Mouse (Mus musculus) heart, postnatal 25 days (tissue): ENCODE measurements around the gene Map2k1. TPM values are rescaled to one million over a fixed set of nuclear protein-coding genes. Genes with fewer than 3 reads are reported as not detected.

Experiments
- DNase-seq: peaks from one replicate; pipeline ENCODE4 v3.0.0; 2022; ENCODE audit warnings: low spot score
- intact Hi-C: fragments of 180-260 bp; cut with DNase I; formaldehyde crosslinking; loops from one replicate; pipeline ENCODE4 v1.15.1; 2025
- total RNA-seq, 2 experiments: library from RNA; stranded (reverse); gene quantifications; 2 replicates each; pipeline ENCODE4 v1.2.3; 2021

Gene Map2k1
- total RNA-seq, 2 experiments from 2014 or later: 49.6 to 55.2 TPM

DNA sequence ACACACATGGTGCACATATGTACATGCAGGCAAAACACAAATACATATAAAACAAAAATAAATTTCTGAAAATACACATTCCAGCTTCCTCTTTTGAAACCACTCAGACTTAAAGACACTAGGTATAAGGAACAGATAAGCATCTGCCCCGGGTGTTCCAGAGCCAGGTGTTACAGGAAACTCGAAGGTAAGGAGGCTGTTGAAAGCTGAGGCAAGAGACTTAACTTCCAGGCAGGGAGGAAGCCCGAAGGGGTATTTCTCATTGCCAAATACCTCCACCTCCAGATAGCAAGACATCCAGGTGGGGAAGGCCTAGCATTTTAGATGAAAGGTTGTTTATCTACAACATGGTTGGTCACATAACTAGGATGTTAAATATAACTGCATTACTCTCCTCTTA is 2.0 kb upstream of the Map2k1 start:
- intact Hi-C loops: no loop called here
- DNase-seq: no peak

- intact Hi-C loops: loop anchor here (1.0 to 2.0 kb wide), 2 partner anchors 22 to 73 kb away; partner anchors contain the start of gene Snapc5
- DNase-seq: peak; percentile 11
Measured at GRCm38 (mm10) chr9:64252591-64253020, 825 bp downstream of the Map2k1 start.

DNA sequence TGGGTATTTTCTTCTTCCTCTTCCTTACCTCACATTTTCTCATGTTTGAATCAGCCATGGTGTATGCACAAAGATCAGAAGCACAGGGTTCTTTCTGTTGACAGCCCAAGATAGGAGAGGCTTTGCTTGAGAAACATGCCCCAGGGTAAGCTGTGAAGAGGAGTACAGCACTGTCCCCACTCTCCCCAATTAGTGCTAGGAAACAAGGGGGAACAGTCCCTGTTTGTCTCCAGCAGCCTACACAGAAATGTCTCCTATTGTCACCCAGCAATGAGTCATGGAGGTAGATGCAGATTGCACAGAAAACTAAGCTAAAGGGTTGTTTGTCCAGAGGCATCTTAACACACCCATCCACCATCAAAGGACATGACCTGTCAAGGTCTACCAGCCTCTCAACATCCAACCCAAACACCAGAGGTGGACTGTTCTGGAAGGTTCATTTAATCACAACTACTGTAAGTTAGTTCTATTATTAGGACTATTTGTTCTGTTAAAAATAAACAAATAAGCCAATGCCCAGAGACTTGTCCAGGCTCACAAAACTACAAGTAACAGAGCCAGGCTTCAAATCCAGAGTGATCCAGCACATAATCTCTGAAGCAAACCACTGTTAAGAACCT is 3.2 kb downstream of the Map2k1 start:
- intact Hi-C loops: no loop called here
- DNase-seq: no peak

GRCm38 (mm10) chr9:64249371-64249770 is 4.1 kb downstream of the Map2k1 start:
- intact Hi-C loops: no loop called here
- DNase-seq: no peak

- intact Hi-C loops: no loop called here
- DNase-seq: no peak
Measured at GRCm38 (mm10) chr9:64242381-64242831, 11.0 kb downstream of the Map2k1 start.

DNA sequence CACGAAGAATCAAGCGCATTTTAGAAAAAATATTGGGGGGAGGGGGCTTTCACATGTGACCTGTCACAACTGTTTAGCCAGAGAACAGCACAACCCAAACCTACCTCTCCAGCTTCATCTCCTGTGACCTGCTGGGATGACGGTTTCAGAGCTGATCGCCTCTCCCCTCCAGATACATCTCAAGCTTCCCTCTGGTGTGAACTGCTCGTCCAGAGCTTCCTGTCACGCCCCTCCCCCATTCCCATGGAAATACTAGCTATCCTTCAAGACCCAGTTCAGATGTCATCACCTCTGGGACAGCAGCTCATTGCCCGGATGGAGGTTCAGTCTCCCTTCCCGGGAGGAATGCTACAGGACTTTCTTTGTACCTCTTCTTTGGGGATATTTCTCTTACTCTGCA is 12.8 kb downstream of the Map2k1 start:
- DNase-seq: no peak
- intact Hi-C loops: no loop called here

GRCm38 (mm10) chr9:64240116-64240515 is 13.3 kb downstream of the Map2k1 start:
- no peak for DNase-seq
- intact Hi-C loops: no loop called here

- intact Hi-C loops: no loop called here
- DNase-seq: no peak
Measured at GRCm38 (mm10) chr9:64236056-64236455, 17.4 kb downstream of the Map2k1 start.

GRCm38 (mm10) chr9:64234768-64235435 is 18.5 kb downstream of the Map2k1 start, which contains the start of gene Uchl4:
Gene Uchl4, plus strand, starts transcription at chr9:64235201.
- intact Hi-C loops: no loop called here
- DNase-seq: no peak

- intact Hi-C loops: no loop called here
- no peak for DNase-seq
Measured at GRCm38 (mm10) chr9:64233656-64234055, 19.8 kb downstream of the Map2k1 start.

- intact Hi-C loops: no loop called here
- DNase-seq: peak; percentile 12
Measured at GRCm38 (mm10) chr9:64232257-64232957, 21.0 kb downstream of the Map2k1 start.

DNA sequence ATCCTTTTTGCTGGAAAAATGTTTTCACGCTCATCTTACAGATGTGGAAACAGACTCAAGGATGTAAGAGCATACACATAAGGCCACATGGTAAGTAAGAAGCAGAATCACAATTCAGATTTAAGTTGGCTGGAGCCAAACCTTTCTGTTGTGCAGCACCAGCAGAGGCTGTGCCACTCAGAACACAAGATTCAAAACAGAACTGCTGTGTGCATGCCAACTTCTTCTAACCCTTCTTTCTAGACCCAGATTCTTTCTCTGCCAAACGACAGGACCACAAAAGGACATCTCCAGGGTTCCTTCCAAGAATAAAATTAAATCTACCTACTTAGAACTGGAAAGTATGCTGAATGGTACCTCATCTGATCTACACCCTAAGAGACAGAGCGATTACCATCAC is 21.8 kb downstream of the Map2k1 start:
- no peak for DNase-seq
- intact Hi-C loops: loop anchor here (2.0 kb wide), 1 partner anchor 21 kb away; the partner anchor contains the start of gene Map2k1

DNA sequence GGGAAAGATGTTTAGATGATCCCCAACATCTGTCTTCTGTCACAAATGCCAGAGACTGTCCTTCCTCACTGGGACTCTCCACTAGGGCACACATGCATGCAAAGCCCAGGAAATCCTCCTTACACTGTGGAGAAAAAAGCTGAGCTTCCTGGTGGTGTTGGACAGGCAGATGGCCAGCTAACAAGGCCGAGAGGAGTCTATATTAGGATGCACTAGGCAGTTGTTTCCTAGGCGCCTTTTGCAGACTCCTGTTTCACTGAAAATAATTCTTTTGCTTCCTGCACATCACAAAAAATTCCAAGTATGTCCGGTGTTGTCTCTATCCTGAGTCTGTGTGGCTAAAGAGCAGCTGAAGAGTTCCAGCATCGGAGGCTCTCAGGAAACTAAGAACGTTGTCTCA is 22.3 kb downstream of the Map2k1 start:
- intact Hi-C loops: loop anchor here (2.0 kb wide), 1 partner anchor 22 kb away; the partner anchor contains the start of gene Map2k1

GRCm38 (mm10) chr9:64228972-64229371 is 24.5 kb downstream of the Map2k1 start:
- no peak for DNase-seq
- intact Hi-C loops: no loop called here

More for the DNA sequence above, 22.3 kb downstream of the Map2k1 start:
- no peak for DNase-seq

GRCm38 (mm10) chr9:64227736-64228135 is 25.7 kb downstream of the Map2k1 start:
- intact Hi-C loops: no loop called here
- no peak for DNase-seq

DNA sequence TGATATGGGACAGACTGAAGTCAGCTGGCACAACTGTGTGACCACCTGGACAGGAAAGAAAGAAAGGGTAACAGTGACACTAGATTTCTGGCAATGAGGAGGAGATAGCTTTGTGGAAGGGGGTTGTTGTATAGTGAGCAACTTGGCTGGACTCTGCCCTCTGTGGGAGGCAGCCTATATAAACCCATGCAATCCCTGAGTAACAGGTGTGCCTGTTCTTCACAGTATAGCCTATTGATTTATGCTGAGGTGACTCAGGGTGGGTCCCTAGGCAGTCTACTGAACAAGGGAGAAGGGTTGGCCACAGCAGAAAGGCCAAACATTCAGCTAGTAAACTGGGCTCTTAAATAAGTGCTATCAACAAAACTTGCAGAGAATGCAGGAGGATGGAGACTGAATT is 27.6 kb downstream of the Map2k1 start:
- intact Hi-C loops: no loop called here
- DNase-seq: no peak

DNA sequence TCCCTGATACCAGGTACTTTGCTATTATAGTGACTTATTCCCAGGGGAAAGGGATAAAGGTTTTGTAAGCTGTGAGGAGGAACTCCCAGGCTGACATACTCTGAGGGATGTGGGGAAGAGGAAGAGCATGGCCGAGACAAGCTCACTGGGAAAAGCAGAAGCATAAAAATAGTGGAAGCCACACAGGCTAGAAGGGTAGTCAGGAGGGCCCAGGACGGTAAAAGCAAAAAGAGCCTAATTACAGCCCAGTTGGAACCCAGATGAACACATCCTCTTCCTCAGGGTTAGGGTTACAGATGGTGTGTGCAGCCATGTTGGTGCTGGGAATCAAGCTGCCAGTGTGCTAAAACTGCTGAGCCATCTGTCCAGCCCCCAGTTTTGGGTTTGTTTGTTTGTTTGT is 31.3 kb downstream of the Map2k1 start:
- DNase-seq: no peak

DNA sequence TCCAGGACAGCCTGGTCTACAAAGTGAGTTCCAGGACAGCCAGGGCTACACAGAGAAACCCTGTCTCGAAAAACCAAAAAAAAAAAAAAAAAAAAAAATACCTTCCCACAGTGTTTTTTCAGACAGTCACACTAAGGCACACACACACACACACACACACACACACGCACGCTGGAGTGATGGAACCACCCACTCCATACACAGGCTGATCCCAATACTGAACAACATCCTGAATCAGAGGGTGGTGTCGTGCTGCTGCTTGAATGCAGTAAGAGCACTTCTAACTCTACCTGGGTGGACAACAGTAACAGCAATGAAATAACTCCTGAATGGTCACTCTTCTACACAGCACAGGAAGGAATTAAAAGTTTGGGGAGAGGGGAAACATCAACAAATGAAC is 32.0 kb downstream of the Map2k1 start:
- no peak for DNase-seq
- intact Hi-C loops: no loop called here

More for the DNA sequence above, 31.3 kb downstream of the Map2k1 start:
- intact Hi-C loops: no loop called here

DNA sequence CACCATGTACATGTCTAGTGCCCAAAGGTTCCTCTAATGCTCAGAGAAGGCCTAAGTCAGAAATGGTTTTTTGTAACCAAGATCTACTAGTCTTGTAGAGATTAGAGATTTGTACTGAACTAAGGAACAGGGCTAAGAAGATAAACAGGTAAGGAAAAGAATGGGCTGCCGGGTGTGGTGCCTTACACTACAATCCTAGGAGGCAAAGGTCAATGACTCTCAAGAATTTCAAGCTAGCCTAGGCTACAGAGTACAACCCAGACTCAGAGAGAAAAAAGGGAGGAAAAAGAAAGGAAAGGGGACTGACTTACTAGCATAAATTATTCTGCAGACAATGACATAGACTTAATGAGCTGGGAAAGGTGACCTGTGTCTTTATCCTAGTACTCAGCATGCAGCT is 32.8 kb downstream of the Map2k1 start:
- intact Hi-C loops: no loop called here
- no peak for DNase-seq

GRCm38 (mm10) chr9:64219772-64220420 is 33.5 kb downstream of the Map2k1 start:
- DNase-seq: no peak
- intact Hi-C loops: no loop called here
